Mouse (Mus musculus) forebrain, embryonic 10.5 days (tissue): ENCODE results near the gene Birc2. TPM values are rescaled to one million over a fixed set of nuclear protein-coding genes. Genes with fewer than 3 reads are reported as not detected.
A peak's percentile ranks its signal among the peaks of the same experiment; 100 is the strongest.

ENCODE experiments used
- DNase-seq: peaks from one replicate; pipeline ENCODE4 v3.0.0-alpha.2; 2017; ENCODE audit warnings: low spot score; ENCODE audit errors: extremely low spot score
- H3K27ac ChIP-seq: fragments of 300-500 bp; sonication (generic); 2 replicates; pipeline ENCODE4 v1.5.1; 2016; ENCODE audit warnings: mild to moderate bottlenecking
- H3K27me3 ChIP-seq: fragments of 300-500 bp; sonication (generic); 2 replicates; pipeline ENCODE4 v1.6.1; 2016; ENCODE audit warnings: mild to moderate bottlenecking; ENCODE audit not compliant: poor library complexity, severe bottlenecking
- H3K36me3 ChIP-seq: fragments of 300-500 bp; sonication (generic); replicated peaks from 2 replicates; pipeline ENCODE4 v1.6.1; 2016; ENCODE audit warnings: mild to moderate bottlenecking, moderate library complexity
- H3K4me1 ChIP-seq: fragments of 300-500 bp; sonication (generic); 2 replicates; pipeline ENCODE4 v1.6.1; 2016
- H3K4me3 ChIP-seq: fragments of 300-500 bp; sonication (generic); 2 replicates; pipeline ENCODE4 v1.5.1; 2016; ENCODE audit warnings: mild to moderate bottlenecking, moderate library complexity
- H3K9me3 ChIP-seq: fragments of 300-500 bp; sonication (generic); 2 replicates; pipeline ENCODE4 v1.6.1; 2016; ENCODE audit warnings: mild to moderate bottlenecking, moderate library complexity
- WGBS: fragments of 180-500 bp; shearing (Covaris S2); methylation state at CpG from one replicate; pipeline ENCODE4 v1.1.7; 2016; 5-methylcytosine and 5-hydroxymethylcytosine counted together
- polyA plus RNA-seq: library from polyadenylated mRNA; unstranded; fragments of >200 nt; fragmentation: Nextera tagmentation; extraction: Ambion mirVana; gene quantifications from 2 replicates; pipeline ENCODE4 v1.2.1, GENCODE M21; 2016

The Birc2 gene
- 34.0 and 37.2 TPM in 2 replicates for polyA plus RNA-seq

- Histone ChIP-seq H3K27ac (peak within 1 kb of the TSS; percentile 94), H3K36me3 (peaks cover 27% of the 10 kb centered on the region), H3K27me3 (no peaks in the 10 kb centered on the region), H3K4me3 (peak within 1 kb of the TSS; percentile 64), H3K4me1 (peaks cover 23% of the 10 kb centered on the region), H3K9me3 (0 out of 2 replicates have a peak, but pooled peaks cover 3% of the 10 kb centered on the region)
- WGBS: under 1% methylated on average over 68 of the region's 68 CpGs
- DNase-seq: peak; percentile 98
These were observed at the start of gene Birc2 for GRCm38 (mm10) chr9:7836905-7837805. Birc2 (minus strand) TSS chr9:7837064.

GRCm38 (mm10) chr9:7884346-7884745, 47.5 kb upstream of the Birc2 start:
- Histone ChIP-seq H3K27ac (no peak overlapping the region), H3K4me3 (no peak overlapping the region), H3K36me3 (no peaks in the 10 kb centered on the region), H3K27me3 (no peaks in the 10 kb centered on the region), H3K9me3 (peaks cover 10% of the 10 kb centered on the region), H3K4me1 (no peaks in the 10 kb centered on the region)
- 92% methylated on average over 3 of the region's 3 CpGs for WGBS
- DNase-seq: no peak

- Histone ChIP-seq H3K9me3 (peaks cover 10% of the 10 kb centered on the region), H3K36me3 (no peaks in the 10 kb centered on the region), H3K27me3 (no peaks in the 10 kb centered on the region), H3K27ac (no peak overlapping the region), H3K4me1 (no peaks in the 10 kb centered on the region), H3K4me3 (no peak overlapping the region)
- DNase-seq: no peak
- 98% methylated on average over 1 of the region's 1 CpGs for WGBS
These were observed 45.5 kb upstream of the Birc2 start for GRCm38 (mm10) chr9:7882304-7882865.

GRCm38 (mm10) chr9:7873511-7874211, 36.8 kb upstream of the Birc2 start:
- WGBS: 92% methylated on average over 8 of the region's 8 CpGs
- Histone ChIP-seq H3K27me3 (no peaks in the 10 kb centered on the region), H3K36me3 (no peaks in the 10 kb centered on the region), H3K9me3 (no peaks in the 10 kb centered on the region), H3K4me3 (no peak overlapping the region), H3K4me1 (peaks cover 18% of the 10 kb centered on the region), H3K27ac (no peak overlapping the region)
- no peak for DNase-seq

- no peaks in the 10 kb centered on the region for H3K27me3 ChIP-seq
- peaks cover 18% of the 10 kb centered on the region for H3K4me1 ChIP-seq
- H3K36me3 ChIP-seq: no peaks in the 10 kb centered on the region
- peak within 1 kb of the TSS; percentile 88 for H3K27ac ChIP-seq
- WGBS: 8% methylated on average over 26 of the region's 26 CpGs
- H3K4me3 ChIP-seq: peak within 1 kb of the TSS; percentile 62
- no peaks in the 10 kb centered on the region for H3K9me3 ChIP-seq
- peak; percentile 50 for DNase-seq
These were observed 36.0 kb upstream of the Birc2 start, which contains the start of gene Birc3 for GRCm38 (mm10) chr9:7872775-7873439. Birc3 (minus strand) TSS chr9:7873186.

- Histone ChIP-seq H3K27me3 (no peaks in the 10 kb centered on the region), H3K36me3 (no peaks in the 10 kb centered on the region), H3K9me3 (no peaks in the 10 kb centered on the region), H3K4me3 (peak overlapping the region; percentile 62), H3K27ac (peak overlapping the region; percentile 88), H3K4me1 (peaks cover 18% of the 10 kb centered on the region)
- WGBS: 19% methylated on average over 23 of the region's 23 CpGs
- DNase-seq: peak; percentile 43
These were observed 35.3 kb upstream of the Birc2 start for GRCm38 (mm10) chr9:7872044-7872774.

GRCm38 (mm10) chr9:7871316-7872043, 34.6 kb upstream of the Birc2 start:
- no peak for DNase-seq
- Histone ChIP-seq H3K4me3 (no peak overlapping the region), H3K9me3 (no peaks in the 10 kb centered on the region), H3K4me1 (peaks cover 18% of the 10 kb centered on the region), H3K27ac (no peak overlapping the region), H3K27me3 (no peaks in the 10 kb centered on the region), H3K36me3 (no peaks in the 10 kb centered on the region)
- WGBS: 57% methylated on average over 4 of the region's 4 CpGs

- Histone ChIP-seq H3K27ac (no peak overlapping the region), H3K27me3 (no peaks in the 10 kb centered on the region), H3K9me3 (no peaks in the 10 kb centered on the region), H3K4me1 (peaks cover 18% of the 10 kb centered on the region), H3K4me3 (no peak overlapping the region), H3K36me3 (no peaks in the 10 kb centered on the region)
- 95% methylated on average over 10 of the region's 10 CpGs for WGBS
- no peak for DNase-seq
These were observed 33.9 kb upstream of the Birc2 start for GRCm38 (mm10) chr9:7870556-7871315.

GRCm38 (mm10) chr9:7868838-7869491, 32.1 kb upstream of the Birc2 start:
- Histone ChIP-seq H3K4me3 (no peak overlapping the region), H3K27me3 (no peaks in the 10 kb centered on the region), H3K36me3 (no peaks in the 10 kb centered on the region), H3K27ac (no peak overlapping the region), H3K9me3 (no peaks in the 10 kb centered on the region), H3K4me1 (peaks cover 18% of the 10 kb centered on the region)
- no peak for DNase-seq
- WGBS: 90% methylated on average over 4 of the region's 4 CpGs

GRCm38 (mm10) chr9:7867981-7868380, 31.1 kb upstream of the Birc2 start:
- Histone ChIP-seq H3K9me3 (no peaks in the 10 kb centered on the region), H3K36me3 (no peaks in the 10 kb centered on the region), H3K27me3 (no peaks in the 10 kb centered on the region), H3K27ac (no peak overlapping the region), H3K4me3 (no peak overlapping the region), H3K4me1 (peaks cover 18% of the 10 kb centered on the region)
- no peak for DNase-seq
- 91% methylated on average over 3 of the region's 3 CpGs for WGBS
